Mouse (Mus musculus) midbrain, embryonic 15.5 days (tissue): ENCODE data around the gene Cdpf1. TPM values are rescaled to one million over a fixed set of nuclear protein-coding genes. Genes with fewer than 3 reads are reported as not detected.

ENCODE experiments used
- polyA plus RNA-seq: library from polyadenylated mRNA; unstranded; fragments of >200 nt; fragmentation: Nextera tagmentation; extraction: Ambion mirVana; gene quantifications from 2 replicates; pipeline ENCODE4 v1.2.1, GENCODE M21; 2015

The Cdpf1 gene
- polyA plus RNA-seq, 1 experiment from 2014 or later, result 21.3 TPM

Other genes with a start within 250 kb of the Cdpf1 start
- 33.2 and 35.0 TPM in 2 replicates for gene Wnt7b, start 229.2 kb downstream of the Cdpf1 start, polyA plus RNA-seq
- 1.3 and 2.2 TPM in 2 replicates for gene Ppara, start 76.7 kb downstream of the Cdpf1 start, polyA plus RNA-seq
- 0.05 and 0.10 TPM in 2 replicates for gene Pkdrej, start 10.0 kb upstream of the Cdpf1 start, polyA plus RNA-seq
- gene Ttc38, start 20.6 kb upstream of the Cdpf1 start, polyA plus RNA-seq, result 3.3 and 3.6 TPM in 2 replicates
- 4.2 and 5.3 TPM in 2 replicates for gene Gtse1, start 48.0 kb upstream of the Cdpf1 start, polyA plus RNA-seq
- gene Trmu, start 67.6 kb upstream of the Cdpf1 start, polyA plus RNA-seq, result 58.8 and 63.4 TPM in 2 replicates
- gene Celsr1, start 222.1 kb upstream of the Cdpf1 start, polyA plus RNA-seq, result 1.6 and 2.2 TPM in 2 replicates
- 41.0 and 41.7 TPM in 2 replicates for gene Gramd4, start 246.0 kb upstream of the Cdpf1 start, polyA plus RNA-seq